Mouse (Mus musculus): Measurements from ENCODE around the gene Dcxr. TPM values are rescaled to one million over a fixed set of nuclear protein-coding genes. Genes with fewer than 3 reads are reported as not detected.
"Not testable (repeated sequence)": the region's sequence is repeated elsewhere in the genome, so short reads cannot be mapped to it uniquely, and the experiment has no call there.

Dcxr gene
- total RNA-seq (2014; fragmentation: Nextera tagmentation) = 12.7 and 14.9 TPM in 2 replicates
- 6.2 and 10.2 TPM in 2 replicates for total RNA-seq (2017)

- ATAC-seq (replicated peaks; ENCODE audit: low FRiP score, low TSS enrichment, poor library complexity, severe bottlenecking) = peak; percentile 89
Observed at GRCm38 (mm10) chr11:120727169-120727527, at the start of gene Dcxr. TSS of gene Dcxr (minus strand) at chr11:120727281.

GRCm38 (mm10) chr11:120775774-120776469 is 48.8 kb upstream of the Dcxr start:
- peak; percentile 94 for ATAC-seq (replicated peaks; ENCODE audit: low FRiP score, low TSS enrichment, poor library complexity, severe bottlenecking)

- ATAC-seq (replicated peaks; ENCODE audit: low FRiP score, low TSS enrichment, poor library complexity, severe bottlenecking) = no peak
Observed at GRCm38 (mm10) chr11:120773463-120774190, 46.5 kb upstream of the Dcxr start.

GRCm38 (mm10) chr11:120772749-120773148 is 45.7 kb upstream of the Dcxr start:
- no peak for ATAC-seq (replicated peaks; ENCODE audit: low FRiP score, low TSS enrichment, poor library complexity, severe bottlenecking)

GRCm38 (mm10) chr11:120768206-120768605 is 41.1 kb upstream of the Dcxr start:
- ATAC-seq (replicated peaks; ENCODE audit: low FRiP score, low TSS enrichment, poor library complexity, severe bottlenecking) = no peak

GRCm38 (mm10) chr11:120767023-120767422 is 39.9 kb upstream of the Dcxr start:
- ATAC-seq (replicated peaks; ENCODE audit: low FRiP score, low TSS enrichment, poor library complexity, severe bottlenecking) = peak; percentile 11; the same call in 1 of the 2 replicates

- ATAC-seq (replicated peaks; ENCODE audit: low FRiP score, low TSS enrichment, poor library complexity, severe bottlenecking) = peak; percentile 35; the same call in 1 of the 2 replicates
Observed at GRCm38 (mm10) chr11:120763121-120763999, 36.3 kb upstream of the Dcxr start.

GRCm38 (mm10) chr11:120762672-120763041 is 35.6 kb upstream of the Dcxr start, which contains the start of gene Hmga1b:
TSS of gene Hmga1b (plus strand) at chr11:120762794.
- ATAC-seq (replicated peaks; ENCODE audit: low FRiP score, low TSS enrichment, poor library complexity, severe bottlenecking) = not testable (repeated sequence)

GRCm38 (mm10) chr11:120761811-120762671 is 35.0 kb upstream of the Dcxr start:
- ATAC-seq (replicated peaks; ENCODE audit: low FRiP score, low TSS enrichment, poor library complexity, severe bottlenecking) = no peak

- ATAC-seq (replicated peaks; ENCODE audit: low FRiP score, low TSS enrichment, poor library complexity, severe bottlenecking) = no peak
Observed at GRCm38 (mm10) chr11:120760236-120760635, 33.2 kb upstream of the Dcxr start.

GRCm38 (mm10) chr11:120751606-120752005 is 24.5 kb upstream of the Dcxr start:
- ATAC-seq (replicated peaks; ENCODE audit: low FRiP score, low TSS enrichment, poor library complexity, severe bottlenecking) = no peak

- ATAC-seq (replicated peaks; ENCODE audit: low FRiP score, low TSS enrichment, poor library complexity, severe bottlenecking) = peak; percentile 74
Observed at GRCm38 (mm10) chr11:120749430-120749829, 22.3 kb upstream of the Dcxr start.

- no peak for ATAC-seq (replicated peaks; ENCODE audit: low FRiP score, low TSS enrichment, poor library complexity, severe bottlenecking)
Observed at GRCm38 (mm10) chr11:120747974-120748373, 20.9 kb upstream of the Dcxr start.

- ATAC-seq (replicated peaks; ENCODE audit: low FRiP score, low TSS enrichment, poor library complexity, severe bottlenecking) = no peak
Observed at GRCm38 (mm10) chr11:120744121-120744701, 17.1 kb upstream of the Dcxr start.

- no peak for ATAC-seq (replicated peaks; ENCODE audit: low FRiP score, low TSS enrichment, poor library complexity, severe bottlenecking)
Observed at GRCm38 (mm10) chr11:120740981-120741380, 13.9 kb upstream of the Dcxr start.

GRCm38 (mm10) chr11:120736424-120736823 is 9.3 kb upstream of the Dcxr start:
- no peak for ATAC-seq (replicated peaks; ENCODE audit: low FRiP score, low TSS enrichment, poor library complexity, severe bottlenecking)

GRCm38 (mm10) chr11:120733521-120733920 is 6.4 kb upstream of the Dcxr start:
- ATAC-seq (replicated peaks; ENCODE audit: low FRiP score, low TSS enrichment, poor library complexity, severe bottlenecking) = no peak

GRCm38 (mm10) chr11:120731858-120732680 is 5.0 kb upstream of the Dcxr start, which contains the start of gene Cbr2:
TSS of gene Cbr2 (minus strand) at chr11:120732114.
- no peak for ATAC-seq (replicated peaks; ENCODE audit: low FRiP score, low TSS enrichment, poor library complexity, severe bottlenecking)
